ENCODE assay signal across 9 mouse cellular contexts in genomic region chr5:113633037-113633714, GRCm38 (mm10). TPM values are rescaled to one million over a fixed set of nuclear protein-coding genes. Genes with fewer than 3 reads are reported as not detected.
A peak's percentile ranks its signal among the peaks of the same experiment; 100 is the strongest.
DNase-seq lines count a peak whose midpoint lies in the region; ATAC-seq and TF ChIP-seq lines count a peak whose summit lies in the region.
"Had no signal": no experiment of that assay in that cellular context is flagged by ENCODE, and none has a peak within 500 bp of the region (broad histone marks: within the 10 kb centered on the region; RNA-seq: fewer than 3 reads in every experiment).

No protein-coding gene starts in this region.

- no peak overlapping the region for H3K4me3 ChIP-seq in layer of hippocampus, adult 2 months
- no peak overlapping the region for H3K4me3 ChIP-seq in limb, embryonic 13.5 days
- no peak overlapping the region for H3K4me3 ChIP-seq in stomach, postnatal 0 days (ENCODE audit: low read depth, low read length)
- no peak overlapping the region for H3K4me3 ChIP-seq in forebrain, embryonic 15.5 days
- H3K4me3 ChIP-seq: liver, embryonic 13.5 days had no signal

- H3K4me1 ChIP-seq in limb, embryonic 13.5 days = peaks cover 68% of the 10 kb centered on the region
- no peaks in the 10 kb centered on the region for H3K4me1 ChIP-seq in stomach, postnatal 0 days (replicated peaks; ENCODE audit: control insufficient read depth, insufficient read depth)
- peaks cover 6% of the 10 kb centered on the region; the same call in 1 of the 2 replicates for H3K4me1 ChIP-seq in forebrain, embryonic 15.5 days

- no peaks in the 10 kb centered on the region for H3K9me3 ChIP-seq in limb, embryonic 13.5 days
- no peaks in the 10 kb centered on the region for H3K9me3 ChIP-seq in stomach, postnatal 0 days (ENCODE audit: control insufficient read depth, low read length)
- no peaks in the 10 kb centered on the region for H3K9me3 ChIP-seq in forebrain, embryonic 15.5 days
- H3K9me3 ChIP-seq: liver, embryonic 13.5 days had no signal

- peak; percentile 34; the same call in 1 of the 2 replicates for ATAC-seq in limb, embryonic 13.5 days (ENCODE audit: low FRiP score, low read depth)
- ATAC-seq in stomach, postnatal 0 days (ENCODE audit: low FRiP score, low TSS enrichment) = peak; percentile 27; the same call in 1 of the 2 replicates
- ATAC-seq in forebrain, embryonic 15.5 days (replicated peaks) = no peak

- 7% methylated on average over 9 of the region's 9 CpGs for WGBS in limb, embryonic 13.5 days
- 27% methylated on average over 9 of the region's 9 CpGs for WGBS in stomach, postnatal 0 days
- 78% methylated on average over 9 of the region's 9 CpGs for WGBS in forebrain, embryonic 15.5 days

- H3K27me3 ChIP-seq in limb, embryonic 13.5 days = peaks cover 6% of the 10 kb centered on the region; the same call in 1 of the 2 replicates
- H3K27me3 ChIP-seq in stomach, postnatal 0 days (ENCODE audit: control insufficient read depth, insufficient read depth, low read length) = no peaks in the 10 kb centered on the region
- H3K27me3 ChIP-seq in forebrain, embryonic 15.5 days = no peaks in the 10 kb centered on the region
- H3K27me3 ChIP-seq: liver, embryonic 13.5 days had no signal

- H3K36me3 ChIP-seq in limb, embryonic 13.5 days = no peaks in the 10 kb centered on the region
- H3K36me3 ChIP-seq in stomach, postnatal 0 days (ENCODE audit: control insufficient read depth, insufficient read depth, low read length) = no peaks in the 10 kb centered on the region
- no peaks in the 10 kb centered on the region for H3K36me3 ChIP-seq in forebrain, embryonic 15.5 days
- H3K36me3 ChIP-seq: liver, embryonic 13.5 days had no signal

- no peak for TF ChIP-seq EP300 in stomach, postnatal 0 days (optimal IDR thresholded peaks at IDR 0.05)

- H3K27ac ChIP-seq in layer of hippocampus, adult 2 months = peak overlapping the region; percentile 74; the same call in 1 of the 2 replicates
- peak overlapping the region; percentile 10; the same call in 1 of the 2 replicates for H3K27ac ChIP-seq in limb, embryonic 13.5 days
- no peak overlapping the region for H3K27ac ChIP-seq in stomach, postnatal 0 days (replicated peaks)
- H3K27ac ChIP-seq in forebrain, embryonic 15.5 days (replicated peaks) = no peak overlapping the region
- H3K27ac ChIP-seq: liver, embryonic 13.5 days had no signal

- H3K4me2 ChIP-seq in limb, embryonic 13.5 days (replicated peaks) = peak overlapping the region; percentile 38
- no peak overlapping the region for H3K4me2 ChIP-seq in stomach, postnatal 0 days (replicated peaks; ENCODE audit: low read depth)
- H3K4me2 ChIP-seq in forebrain, embryonic 15.5 days (replicated peaks) = no peak overlapping the region
- H3K4me2 ChIP-seq: liver, embryonic 13.5 days had no signal

- no peak overlapping the region for H3K9ac ChIP-seq in limb, embryonic 13.5 days
- no peak overlapping the region for H3K9ac ChIP-seq in stomach, postnatal 0 days (ENCODE audit: low read length)
- no peak overlapping the region for H3K9ac ChIP-seq in forebrain, embryonic 15.5 days (replicated peaks)
- H3K9ac ChIP-seq: liver, embryonic 13.5 days had no signal

- peak; percentile 57 for DNase-seq in adrenal gland, postnatal 14 days
- DNase-seq in adrenal gland, postnatal 25 days = no peak
- no peak for DNase-seq in layer of hippocampus, adult 2 months (ENCODE audit: low spot score in 2 of 2)
- no peak for DNase-seq in layer of hippocampus, postnatal 14 days (ENCODE audit: low spot score in 2 of 2)
- no peak for DNase-seq in stomach, postnatal 0 days (ENCODE audit: low spot score)
- DNase-seq in frontal cortex, postnatal 10 days (ENCODE audit: low spot score in 2 of 2) = no peak
- DNase-seq: liver, embryonic 13.5 days had no signal

- TF ChIP-seq CTCF in layer of hippocampus, adult 2 months (conservative IDR thresholded peaks at IDR 0.05) = no peak
- TF ChIP-seq CTCF in stomach, postnatal 0 days (IDR thresholded peaks at IDR 0.05; ENCODE audit: low read depth) = no peak

RNA-seq across cellular contexts. Expression of gene Cmklr1, which starts 17.1 kb away (rescaled TPM):
- total RNA-seq in adrenal gland, postnatal 14 days (2021) = 10.6 and 11.3 TPM in 2 replicates
- 9.3 and 12.9 TPM in 2 replicates for total RNA-seq in adrenal gland, postnatal 25 days (2021)
- total RNA-seq in layer of hippocampus, adult 2 months (2021) = 1 to 10 TPM; 3.3 to 4.5 TPM
- 1 to 10 TPM; 2.8 to 5.1 TPM for total RNA-seq in layer of hippocampus, postnatal 14 days (2021)
- polyA plus RNA-seq in limb, embryonic 13.5 days (2015; fragmentation: Nextera tagmentation; extraction: Ambion mirVana) = 3.6 and 3.7 TPM in 2 replicates
- polyA plus RNA-seq in stomach, postnatal 0 days (2015; fragmentation: Nextera tagmentation; extraction: Ambion mirVana) = 2.0 and 2.6 TPM in 2 replicates
- 1.3 and 1.4 TPM in 2 replicates for polyA plus RNA-seq in forebrain, embryonic 15.5 days (2015; fragmentation: Nextera tagmentation; extraction: Ambion mirVana)

Comparison
In these comparisons a context has a peak if more than half of its experiments do, and no peak if none do; other contexts are left out.
1. H3K27ac ChIP-seq: peak in layer of hippocampus, adult 2 months (single experiment) and limb, embryonic 13.5 days (single experiment); none in stomach, postnatal 0 days (single experiment) and forebrain, embryonic 15.5 days (single experiment).